Mouse (Mus musculus): Measurements from ENCODE around the gene Rab3ip.

DNA sequence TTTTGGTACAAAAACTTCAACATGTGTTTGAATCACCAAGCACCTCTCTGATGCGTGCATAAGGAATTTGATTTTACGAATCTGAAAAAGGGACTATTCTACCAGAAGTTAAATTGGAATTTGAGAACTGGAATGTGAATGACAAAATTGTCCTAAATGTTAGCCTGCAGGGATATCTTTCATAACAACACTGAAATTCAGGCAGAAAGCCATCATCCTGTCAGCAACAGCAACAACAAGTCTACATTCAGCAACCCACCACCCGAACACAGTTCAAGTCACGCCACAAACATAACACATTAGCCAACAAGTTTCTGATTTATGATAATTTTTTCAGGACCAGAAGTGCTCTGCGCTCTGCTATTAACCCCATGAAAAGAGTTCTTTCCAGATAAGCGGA is 4.6 kb upstream of the Rab3ip start:
- TF ChIP-seq CTCF (IDR thresholded peaks at IDR 0.05; ENCODE audit: low read depth) (no peak), EP300 (optimal IDR thresholded peaks at IDR 0.05) (no peak)
